Mouse (Mus musculus) thymus, postnatal 4 days (tissue): ENCODE results near the gene Lzic.

Experiments used
- DNase-seq: peaks from one replicate; pipeline ENCODE4 v3.0.0; 2021

The Lzic gene

GRCm38 (mm10) chr4:149527621-149528354 lies 42.8 kb downstream of the Lzic start:
- no peak for DNase-seq

- DNase-seq, result no peak
Measured at GRCm38 (mm10) chr4:149529691-149530090, 44.7 kb downstream of the Lzic start.

- no peak for DNase-seq
Measured at GRCm38 (mm10) chr4:149539441-149539840, 54.4 kb downstream of the Lzic start.

GRCm38 (mm10) chr4:149541935-149542334 lies 56.9 kb downstream of the Lzic start:
- no peak for DNase-seq

GRCm38 (mm10) chr4:149542431-149542830 lies 57.4 kb downstream of the Lzic start:
- DNase-seq, result no peak

- peak; percentile 91 for DNase-seq
Measured at GRCm38 (mm10) chr4:149542927-149543553, 58.0 kb downstream of the Lzic start.

- DNase-seq, result no peak
Measured at GRCm38 (mm10) chr4:149544892-149545291, 59.9 kb downstream of the Lzic start.
